In genomic region chr11:22733936-22734335, GRCm38 (mm10) we compare ENCODE assay signal across 33 mouse cellular contexts.
"Had no signal": no experiment of that assay in that cellular context is flagged by ENCODE, and none has a peak within 500 bp of the region (broad histone marks: within the 10 kb centered on the region; RNA-seq: fewer than 3 reads in every experiment).

No protein-coding gene starts in this region.

- H3K9me3 ChIP-seq: heart, embryonic 15.5 days; hindbrain, embryonic 12.5 days; hindbrain, embryonic 13.5 days; hindbrain, embryonic 15.5 days; intestine, embryonic 15.5 days; kidney, embryonic 15.5 days had no signal

- H3K36me3 ChIP-seq: heart, embryonic 12.5 days; heart, embryonic 13.5 days; heart, embryonic 15.5 days; hindbrain, embryonic 12.5 days; hindbrain, embryonic 13.5 days; hindbrain, embryonic 15.5 days; intestine, embryonic 15.5 days; kidney, embryonic 15.5 days had no signal

- DNase-seq: heart, postnatal 10 days; heart, postnatal 14 days; heart, postnatal 36 days; heart, postnatal 4 days; kidney, adult 11 months; kidney, adult 18-20 months; kidney, adult 2 months; kidney, adult 8-10 months; kidney, adult 9 months; kidney, postnatal 10 days; kidney, postnatal 14 days; kidney, postnatal 25 days; kidney, postnatal 36 days; kidney, postnatal 4 days; layer of hippocampus, adult 9-11 months; layer of hippocampus, postnatal 36 days had no signal

- H3K4me1 ChIP-seq: heart, embryonic 12.5 days; heart, embryonic 13.5 days; heart, embryonic 15.5 days; hindbrain, embryonic 12.5 days; hindbrain, embryonic 13.5 days; hindbrain, embryonic 15.5 days; intestine, embryonic 15.5 days; kidney, embryonic 15.5 days had no signal

- H3K27ac ChIP-seq: heart, embryonic 13.5 days; heart, embryonic 15.5 days; hindbrain, embryonic 12.5 days; hindbrain, embryonic 13.5 days; hindbrain, embryonic 14.5 days; hindbrain, embryonic 15.5 days; hindbrain, postnatal 0 days; intestine, embryonic 15.5 days; kidney, embryonic 15.5 days; kidney, postnatal 0 days; layer of hippocampus, adult 2 months; left cerebral cortex, adult 2 months had no signal

- ATAC-seq: hindbrain, embryonic 16.5 days; hindbrain, postnatal 0 days; inflammation-experienced regulatory T-cells, adult 6 months; intestine, embryonic 15.5 days; intestine, embryonic 16.5 days; intestine, postnatal 0 days had no signal

- H3K4me3 ChIP-seq: heart, embryonic 12.5 days; heart, embryonic 13.5 days; heart, embryonic 15.5 days; hindbrain, embryonic 12.5 days; hindbrain, embryonic 13.5 days; hindbrain, embryonic 15.5 days; intestine, embryonic 15.5 days; kidney, embryonic 15.5 days; layer of hippocampus, adult 2 months; left cerebral cortex, adult 2 months had no signal

- H3K27me3 ChIP-seq: heart, embryonic 12.5 days; heart, embryonic 13.5 days; heart, embryonic 15.5 days; hindbrain, embryonic 12.5 days; hindbrain, embryonic 13.5 days; hindbrain, embryonic 15.5 days; intestine, embryonic 15.5 days; kidney, embryonic 15.5 days had no signal
